In the genomic region with DNA sequence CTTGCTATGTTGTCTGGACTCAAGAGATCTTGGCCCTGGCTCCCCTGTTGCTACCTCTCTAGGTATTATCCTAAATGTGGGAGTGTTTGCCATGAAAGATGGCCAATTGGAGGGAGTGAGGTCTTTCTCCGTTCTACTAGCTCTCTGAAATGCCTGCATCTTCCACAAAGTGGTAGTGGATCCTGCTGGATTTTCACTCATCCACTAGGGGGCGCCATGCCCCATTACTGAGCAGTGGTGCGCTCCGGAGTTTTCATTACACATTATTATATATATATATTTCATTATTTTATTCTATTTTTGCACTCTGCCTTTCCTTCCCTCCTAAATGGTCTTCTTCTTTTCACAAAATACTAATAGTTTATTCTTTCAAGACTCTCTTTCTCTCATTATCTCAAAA, we compare ENCODE assay signal across 7 mouse cellular contexts.
DNase-seq lines count a peak whose midpoint lies in the region; ATAC-seq and TF ChIP-seq lines count a peak whose summit lies in the region.

No protein-coding gene starts in this region.

- no peak overlapping the region for H3K4me3 ChIP-seq in hindbrain, embryonic 15.5 days
- no peak overlapping the region for H3K4me3 ChIP-seq in lung, embryonic 14.5 days (ENCODE audit: low read depth, low read length)

- WGBS in hindbrain, embryonic 15.5 days = 31% methylated on average over 4 of the region's 4 CpGs
- 28% methylated on average over 4 of the region's 4 CpGs for WGBS in lung, embryonic 14.5 days

- ATAC-seq in hindbrain, embryonic 15.5 days (ENCODE audit: low FRiP score, low read depth) = no peak
- no peak for ATAC-seq in lung, embryonic 14.5 days (ENCODE audit: insufficient read depth)

- H3K27ac ChIP-seq in hindbrain, embryonic 15.5 days (replicated peaks) = peak overlapping the region; percentile 65
- no peak overlapping the region for H3K27ac ChIP-seq in lung, embryonic 14.5 days (ENCODE audit: low read depth)

- peaks cover 29% of the 10 kb centered on the region for H3K4me1 ChIP-seq in hindbrain, embryonic 15.5 days (replicated peaks)
- 0 out of 2 replicates have a peak, but pooled peaks cover 5% of the 10 kb centered on the region for H3K4me1 ChIP-seq in lung, embryonic 14.5 days (ENCODE audit: insufficient read depth)

- DNase-seq in left cerebral cortex, adult 18-20 months (ENCODE audit: low spot score in 2 of 2) = peak; percentile 70 to 78
- no peak for DNase-seq in left cerebral cortex, adult 11 months (ENCODE audit: low spot score)
- DNase-seq in R1 (ENCODE audit: low read depth, low spot score) = peak; percentile 68
- DNase-seq in cerebellum, postnatal 25 days = peak; percentile 65 to 84
- DNase-seq in lung, embryonic 14.5 days = peak; percentile 87
- peak; percentile 82 for DNase-seq in right cerebral cortex, postnatal 4 days

- no peaks in the 10 kb centered on the region for H3K9me3 ChIP-seq in hindbrain, embryonic 15.5 days
- no peaks in the 10 kb centered on the region for H3K9me3 ChIP-seq in lung, embryonic 14.5 days (ENCODE audit: low read depth, low read length)

- no peak overlapping the region for H3K4me2 ChIP-seq in hindbrain, embryonic 15.5 days
- H3K4me2 ChIP-seq in lung, embryonic 14.5 days = no peak overlapping the region

- H3K9ac ChIP-seq in hindbrain, embryonic 15.5 days = no peak overlapping the region
- H3K9ac ChIP-seq in lung, embryonic 14.5 days = no peak overlapping the region

- H3K36me3 ChIP-seq in hindbrain, embryonic 15.5 days = no peaks in the 10 kb centered on the region
- H3K36me3 ChIP-seq in lung, embryonic 14.5 days (ENCODE audit: insufficient read depth) = no peaks in the 10 kb centered on the region

- H3K27me3 ChIP-seq in hindbrain, embryonic 15.5 days = no peaks in the 10 kb centered on the region
- no peaks in the 10 kb centered on the region for H3K27me3 ChIP-seq in lung, embryonic 14.5 days (ENCODE audit: insufficient read depth, low read length)

- peak; percentile 83 for TF ChIP-seq CTCF in lung, embryonic 14.5 days (IDR thresholded peaks at IDR 0.05; ENCODE audit: low read depth)
